Mouse (Mus musculus): ENCODE results near the gene Tulp4.
"Not testable (repeated sequence)": the region's sequence is repeated elsewhere in the genome, so short reads cannot be mapped to it uniquely, and the experiment has no call there.

- TF ChIP-seq CTCF, EP300 (IDR thresholded peaks at IDR 0.05; ENCODE audit: low read depth): not testable (repeated sequence)
These were observed 163.9 kb downstream of the Tulp4 start for GRCm38 (mm10) chr17:6269876-6270831.

Data from liver, postnatal 0 days (tissue).